Mouse (Mus musculus): ENCODE data around the gene Rps15a. TPM values are rescaled to one million over a fixed set of nuclear protein-coding genes. Genes with fewer than 3 reads are reported as not detected.

Rps15a gene
- polyA plus RNA-seq, 1 experiment, result 2,212 TPM

GRCm38 (mm10) chr7:118143602-118144001 is 27.6 kb upstream of the Rps15a start:
- Histone ChIP-seq H3K4me3 (ENCODE audit: insufficient read depth, poor library complexity, severe bottlenecking) (no peak overlapping the region), H3K79me2 (ENCODE audit: control insufficient read depth, insufficient read depth) (no peaks in the 10 kb centered on the region), H3K27me3 (ENCODE audit: control insufficient read depth, insufficient read depth, insufficient read length) (no peaks in the 10 kb centered on the region), H3K36me3 (ENCODE audit: control insufficient read depth, insufficient read depth) (peaks cover 64% of the 10 kb centered on the region), H3ac (ENCODE audit: control insufficient read depth, insufficient read length, low read depth) (no peak overlapping the region), H3K79me3 (ENCODE audit: low read depth) (no peaks in the 10 kb centered on the region)
- TF ChIP-seq USF1 (IDR thresholded peaks at IDR 0.05; ENCODE audit: low read depth), result no peak
- TF ChIP-seq MYOD1 (IDR thresholded peaks at IDR 0.05; ENCODE audit: control insufficient read depth, insufficient read length, low read depth), result no peak
- no peak for TF ChIP-seq CTCF (IDR thresholded peaks at IDR 0.05; ENCODE audit: control insufficient read depth, insufficient read depth, insufficient read length)
- TF ChIP-seq MYOG (IDR thresholded peaks at IDR 0.05; ENCODE audit: control insufficient read depth, extremely low read depth, insufficient read length), result no peak
- no peak for TF ChIP-seq CEBPB (IDR thresholded peaks at IDR 0.05; ENCODE audit: low read depth)
- no peak for TF ChIP-seq FOSL1 (IDR thresholded peaks at IDR 0.05; ENCODE audit: insufficient read depth, low read length, poor library complexity, severe bottlenecking)
- no peak for TF ChIP-seq MAX (IDR thresholded peaks at IDR 0.05)

DNA sequence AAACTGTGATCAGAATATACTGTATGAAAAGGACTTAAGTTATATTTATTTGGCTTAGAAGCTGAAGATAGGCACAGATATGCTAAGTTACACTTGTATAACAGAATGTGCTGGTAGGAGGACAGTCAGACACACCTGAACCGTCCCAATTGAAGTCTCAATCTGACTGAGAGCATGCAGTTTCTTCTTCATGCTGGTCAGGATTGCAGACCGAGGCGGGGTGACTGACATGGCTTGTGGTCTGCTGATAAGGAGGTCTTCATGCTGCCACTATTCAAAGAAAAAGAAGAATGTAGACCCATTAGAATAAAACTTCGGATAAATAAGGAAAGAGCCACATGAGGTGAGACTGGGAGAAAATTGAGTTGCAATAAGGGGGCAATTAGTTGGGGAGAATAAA is 27.1 kb upstream of the Rps15a start:
- Histone ChIP-seq H3K4me3 (ENCODE audit: insufficient read depth, poor library complexity, severe bottlenecking) (no peak overlapping the region), H3ac (ENCODE audit: control insufficient read depth, insufficient read length, low read depth) (no peak overlapping the region), H3K79me2 (ENCODE audit: control insufficient read depth, insufficient read depth) (no peaks in the 10 kb centered on the region), H3K27me3 (ENCODE audit: control insufficient read depth, insufficient read depth, insufficient read length) (no peaks in the 10 kb centered on the region), H3K79me3 (ENCODE audit: low read depth) (no peaks in the 10 kb centered on the region), H3K36me3 (ENCODE audit: control insufficient read depth, insufficient read depth) (peaks cover 59% of the 10 kb centered on the region)
- no peak for TF ChIP-seq CEBPB (IDR thresholded peaks at IDR 0.05; ENCODE audit: low read depth)
- no peak for TF ChIP-seq MAX (IDR thresholded peaks at IDR 0.05)
- TF ChIP-seq FOSL1 (IDR thresholded peaks at IDR 0.05; ENCODE audit: insufficient read depth, low read length, poor library complexity, severe bottlenecking), result no peak
- TF ChIP-seq MYOG (IDR thresholded peaks at IDR 0.05; ENCODE audit: control insufficient read depth, extremely low read depth, insufficient read length), result no peak
- TF ChIP-seq MYOD1 (IDR thresholded peaks at IDR 0.05; ENCODE audit: control insufficient read depth, insufficient read length, low read depth), result no peak
- no peak for TF ChIP-seq CTCF (IDR thresholded peaks at IDR 0.05; ENCODE audit: control insufficient read depth, insufficient read depth, insufficient read length)
- no peak for TF ChIP-seq USF1 (IDR thresholded peaks at IDR 0.05; ENCODE audit: low read depth)

DNA sequence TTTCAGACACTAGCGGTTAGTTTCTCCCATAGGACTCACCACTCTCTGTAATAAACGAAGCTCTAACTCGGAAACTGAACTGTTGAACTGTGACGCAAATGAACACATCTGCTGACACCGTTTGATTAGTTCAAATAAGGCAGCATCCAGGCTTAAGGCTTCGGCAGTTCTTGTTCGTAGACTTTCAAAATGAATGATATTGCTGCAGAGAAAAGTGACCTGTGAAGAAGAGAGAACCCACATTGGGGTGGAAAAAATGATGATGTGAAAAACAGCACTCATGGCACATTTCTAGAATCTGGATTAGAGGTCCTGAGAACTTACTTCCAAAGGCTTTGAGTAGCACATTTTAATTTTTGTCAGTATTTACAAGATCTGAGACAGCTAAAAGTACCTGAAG is 25.3 kb upstream of the Rps15a start:
- Histone ChIP-seq H3K4me3 (ENCODE audit: insufficient read depth, poor library complexity, severe bottlenecking) (no peak overlapping the region), H3K27me3 (ENCODE audit: control insufficient read depth, insufficient read depth, insufficient read length) (no peaks in the 10 kb centered on the region), H3K79me2 (ENCODE audit: control insufficient read depth, insufficient read depth) (no peaks in the 10 kb centered on the region), H3K79me3 (ENCODE audit: low read depth) (no peaks in the 10 kb centered on the region), H3ac (ENCODE audit: control insufficient read depth, insufficient read length, low read depth) (no peak overlapping the region), H3K36me3 (ENCODE audit: control insufficient read depth, insufficient read depth) (peaks cover 76% of the 10 kb centered on the region)
- TF ChIP-seq FOSL1 (IDR thresholded peaks at IDR 0.05; ENCODE audit: insufficient read depth, low read length, poor library complexity, severe bottlenecking) (no peak), CTCF (IDR thresholded peaks at IDR 0.05; ENCODE audit: control insufficient read depth, insufficient read depth, insufficient read length) (no peak), MYOG (IDR thresholded peaks at IDR 0.05; ENCODE audit: control insufficient read depth, extremely low read depth, insufficient read length) (no peak), MAX (IDR thresholded peaks at IDR 0.05) (no peak), CEBPB (IDR thresholded peaks at IDR 0.05; ENCODE audit: low read depth) (no peak), MYOD1 (IDR thresholded peaks at IDR 0.05; ENCODE audit: control insufficient read depth, insufficient read length, low read depth) (no peak), USF1 (IDR thresholded peaks at IDR 0.05; ENCODE audit: low read depth) (no peak)

DNA sequence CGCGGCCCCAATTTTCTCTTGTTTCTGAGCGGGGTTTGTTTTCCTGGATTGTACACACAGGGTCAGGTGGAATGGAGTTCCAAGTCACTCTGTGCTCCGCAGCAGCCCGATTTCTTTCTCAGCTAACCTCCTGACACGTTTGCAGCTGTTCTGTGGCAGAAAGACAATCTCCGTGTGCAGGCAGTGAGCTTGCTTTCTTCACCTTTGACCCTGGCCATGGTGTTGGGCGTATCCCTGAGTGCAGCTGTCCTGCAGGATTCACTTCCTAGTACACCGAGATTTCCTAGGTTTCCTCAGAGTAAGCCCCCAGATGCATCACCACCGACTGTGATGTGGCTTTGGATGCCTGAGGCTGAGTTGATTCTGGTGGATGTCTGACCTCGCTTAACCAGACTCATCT is 19.1 kb upstream of the Rps15a start:
- Histone ChIP-seq H3K27me3 (ENCODE audit: control insufficient read depth, insufficient read depth, insufficient read length) (no peaks in the 10 kb centered on the region), H3K79me3 (ENCODE audit: low read depth) (no peaks in the 10 kb centered on the region), H3K79me2 (ENCODE audit: control insufficient read depth, insufficient read depth) (no peaks in the 10 kb centered on the region), H3K36me3 (ENCODE audit: control insufficient read depth, insufficient read depth) (peaks cover 52% of the 10 kb centered on the region), H3K4me3 (ENCODE audit: insufficient read depth, poor library complexity, severe bottlenecking) (no peak overlapping the region), H3ac (ENCODE audit: control insufficient read depth, insufficient read length, low read depth) (no peak overlapping the region)
- TF ChIP-seq CTCF (IDR thresholded peaks at IDR 0.05; ENCODE audit: control insufficient read depth, insufficient read depth, insufficient read length) (no peak), USF1 (IDR thresholded peaks at IDR 0.05; ENCODE audit: low read depth) (no peak)

- Histone ChIP-seq H3ac (ENCODE audit: control insufficient read depth, insufficient read length, low read depth) (peak within 1 kb of the TSS; percentile 78), H3K79me3 (ENCODE audit: low read depth) (peaks cover 35% of the 10 kb centered on the region), H3K79me2 (ENCODE audit: control insufficient read depth, insufficient read depth) (peaks cover 44% of the 10 kb centered on the region), H3K4me3 (ENCODE audit: insufficient read depth, poor library complexity, severe bottlenecking) (peak within 1 kb of the TSS; percentile 63), H3K36me3 (ENCODE audit: control insufficient read depth, insufficient read depth) (peaks cover 14% of the 10 kb centered on the region), H3K27me3 (ENCODE audit: control insufficient read depth, insufficient read depth, insufficient read length) (no peaks in the 10 kb centered on the region)
- TF ChIP-seq CTCF (IDR thresholded peaks at IDR 0.05; ENCODE audit: control insufficient read depth, insufficient read depth, insufficient read length) (no peak), CEBPB (IDR thresholded peaks at IDR 0.05; ENCODE audit: low read depth) (no peak), USF1 (IDR thresholded peaks at IDR 0.05; ENCODE audit: low read depth) (no peak), MYOD1 (IDR thresholded peaks at IDR 0.05; ENCODE audit: control insufficient read depth, insufficient read length, low read depth) (no peak), FOSL1 (IDR thresholded peaks at IDR 0.05; ENCODE audit: insufficient read depth, low read length, poor library complexity, severe bottlenecking) (no peak), MAX (IDR thresholded peaks at IDR 0.05) (no peak), MYOG (IDR thresholded peaks at IDR 0.05; ENCODE audit: control insufficient read depth, extremely low read depth, insufficient read length) (no peak)
These were observed 13.5 kb upstream of the Rps15a start, which contains the start of gene Arl6ip1 for GRCm38 (mm10) chr7:118129430-118130041. Arl6ip1 (minus strand) TSS chr7:118129662.

GRCm38 (mm10) chr7:118128925-118129429 is 13.0 kb upstream of the Rps15a start:
- no peak for TF ChIP-seq USF1 (IDR thresholded peaks at IDR 0.05; ENCODE audit: low read depth)
- no peak for TF ChIP-seq CTCF (IDR thresholded peaks at IDR 0.05; ENCODE audit: control insufficient read depth, insufficient read depth, insufficient read length)
- TF ChIP-seq FOSL1 (IDR thresholded peaks at IDR 0.05; ENCODE audit: insufficient read depth, low read length, poor library complexity, severe bottlenecking), result no peak
- TF ChIP-seq CEBPB (IDR thresholded peaks at IDR 0.05; ENCODE audit: low read depth), result no peak
- TF ChIP-seq MYOD1 (IDR thresholded peaks at IDR 0.05; ENCODE audit: control insufficient read depth, insufficient read length, low read depth), result no peak
- no peak for TF ChIP-seq MYOG (IDR thresholded peaks at IDR 0.05; ENCODE audit: control insufficient read depth, extremely low read depth, insufficient read length)
- no peak for TF ChIP-seq MAX (IDR thresholded peaks at IDR 0.05)
- peaks cover 40% of the 10 kb centered on the region for H3K79me3 ChIP-seq (ENCODE audit: low read depth)
- H3K4me3 ChIP-seq (ENCODE audit: insufficient read depth, poor library complexity, severe bottlenecking), result peak overlapping the region; percentile 63
- no peaks in the 10 kb centered on the region for H3K27me3 ChIP-seq (ENCODE audit: control insufficient read depth, insufficient read depth, insufficient read length)
- H3ac ChIP-seq (ENCODE audit: control insufficient read depth, insufficient read length, low read depth), result peak overlapping the region; percentile 78
- peaks cover 14% of the 10 kb centered on the region for H3K36me3 ChIP-seq (ENCODE audit: control insufficient read depth, insufficient read depth)
- H3K79me2 ChIP-seq (ENCODE audit: control insufficient read depth, insufficient read depth), result peaks cover 49% of the 10 kb centered on the region

Measured in C2C12 (cell line).